Mouse (Mus musculus) E14TG2a.4 (cell line): ENCODE results near the gene Unc5c.

Experiments used
- CTCF ChIP-seq: conservative IDR thresholded peaks from 2 replicates; pipeline ENCODE4 v1.5.1; 2014; ENCODE audit warnings: low read length
- NANOG ChIP-seq: IDR thresholded peaks from 2 replicates; pipeline ENCODE4 v1.6.1; 2014; ENCODE audit warnings: borderline replicate concordance, low read length, mixed read lengths
- POU5F1 ChIP-seq: IDR thresholded peaks from 2 replicates; pipeline ENCODE4 v1.6.1; 2014; ENCODE audit warnings: low read length, borderline replicate concordance

- TF ChIP-seq CTCF, result no peak
- TF ChIP-seq NANOG, result no peak
- TF ChIP-seq POU5F1, result no peak
Observed at GRCm38 (mm10) chr3:141511253-141512038, 46.4 kb downstream of the Unc5c start.
